Mouse (Mus musculus) megakaryocyte, embryonic 14.5 days (primary cell): ENCODE measurements at regions not wholly inside any gene's neighbourhood (a gene's known extent, or its start where the extent isn't known, plus 50 kb on each side); places are given as distances from the start of the nearest gene placed in this dataset.
"Not testable (repeated sequence)": the region's sequence is repeated elsewhere in the genome, so short reads cannot be mapped to it uniquely, and the experiment has no call there.

Experiments used
- H3K27me3 ChIP-seq: replicated peaks from 2 replicates; pipeline ENCODE3; 2012; ENCODE audit warnings: inconsistent platforms
- H3K36me3 ChIP-seq: replicated peaks from 2 replicates; pipeline ENCODE3; 2012; ENCODE audit warnings: low read length, inconsistent platforms, mixed read lengths
- H3K4me1 ChIP-seq: 2 replicates; pipeline ENCODE4 v1.6.1; 2012; ENCODE audit warnings: inconsistent platforms
- H3K4me3 ChIP-seq: replicated peaks from 2 replicates; pipeline ENCODE3; 2012; ENCODE audit warnings: moderate library complexity, mild to moderate bottlenecking, inconsistent platforms
- H3K9me3 ChIP-seq: 2 replicates; pipeline ENCODE4 v1.6.1; 2012; ENCODE audit warnings: inconsistent platforms
- FLI1 ChIP-seq: IDR thresholded peaks from 2 replicates; pipeline ENCODE4 v1.6.1; 2012; ENCODE audit warnings: low read length, inconsistent platforms, mixed read lengths
- GATA1 ChIP-seq: IDR thresholded peaks from 3 replicates; pipeline ENCODE4 v1.6.1; 2012; ENCODE audit warnings: mixed read lengths, low read length, inconsistent platforms, borderline replicate concordance

GRCm38 (mm10) chr14:74304483-74304882 is 336.2 kb upstream of the Htr2a start:
- no peaks in the 10 kb centered on the region for H3K36me3 ChIP-seq
- H3K27me3 ChIP-seq: no peaks in the 10 kb centered on the region
- H3K9me3 ChIP-seq: peaks cover under 1% of the 10 kb centered on the region
- no peak for TF ChIP-seq GATA1
- H3K4me3 ChIP-seq: no peak overlapping the region
- H3K4me1 ChIP-seq: no peaks in the 10 kb centered on the region

GRCm38 (mm10) chr14:74306717-74307307 is 333.8 kb upstream of the Htr2a start:
- H3K27me3 ChIP-seq: no peaks in the 10 kb centered on the region

GRCm38 (mm10) chr14:74309451-74309850 is 331.2 kb upstream of the Htr2a start:
- not testable (repeated sequence) for H3K4me1 ChIP-seq, H3K4me3 ChIP-seq, H3K27me3 ChIP-seq, H3K36me3 ChIP-seq, H3K9me3 ChIP-seq

More at GRCm38 (mm10) chr14:74306717-74307307, 333.8 kb upstream of the Htr2a start:
- no peaks in the 10 kb centered on the region for H3K36me3 ChIP-seq
- H3K9me3 ChIP-seq: peaks cover 7% of the 10 kb centered on the region
- TF ChIP-seq GATA1: no peak
- no peak for TF ChIP-seq FLI1
- H3K4me1 ChIP-seq: no peaks in the 10 kb centered on the region
- no peak overlapping the region for H3K4me3 ChIP-seq

- Histone ChIP-seq H3K36me3 (no peaks in the 10 kb centered on the region), H3K27me3 (no peaks in the 10 kb centered on the region), H3K9me3 (no peaks in the 10 kb centered on the region), H3K4me1 (no peaks in the 10 kb centered on the region), H3K4me3 (no peak overlapping the region)
- no peak for TF ChIP-seq GATA1
- no peak for TF ChIP-seq FLI1
These were observed 313.3 kb upstream of the Htr2a start for GRCm38 (mm10) chr14:74327291-74327690.

GRCm38 (mm10) chr14:74350751-74351150 is 289.9 kb upstream of the Htr2a start:
- TF ChIP-seq GATA1: no peak
- TF ChIP-seq FLI1: no peak
- Histone ChIP-seq H3K4me3 (no peak overlapping the region), H3K9me3 (no peaks in the 10 kb centered on the region), H3K4me1 (peaks cover 7% of the 10 kb centered on the region; the same call in 1 of the 2 replicates), H3K27me3 (peaks cover 1% of the 10 kb centered on the region), H3K36me3 (no peaks in the 10 kb centered on the region)

GRCm38 (mm10) chr14:74352286-74352685 is 288.4 kb upstream of the Htr2a start:
- no peak for TF ChIP-seq FLI1
- no peak for TF ChIP-seq GATA1
- Histone ChIP-seq H3K36me3 (no peaks in the 10 kb centered on the region), H3K4me1 (no peaks in the 10 kb centered on the region), H3K4me3 (no peak overlapping the region), H3K9me3 (no peaks in the 10 kb centered on the region), H3K27me3 (peaks cover 1% of the 10 kb centered on the region)

- Histone ChIP-seq H3K4me3 (no peak overlapping the region), H3K36me3 (no peaks in the 10 kb centered on the region), H3K9me3 (no peaks in the 10 kb centered on the region), H3K27me3 (no peaks in the 10 kb centered on the region), H3K4me1 (no peaks in the 10 kb centered on the region)
- no peak for TF ChIP-seq FLI1
- no peak for TF ChIP-seq GATA1
These were observed 281.8 kb upstream of the Htr2a start for GRCm38 (mm10) chr14:74358730-74359444.

- Histone ChIP-seq H3K27me3 (no peaks in the 10 kb centered on the region), H3K4me1 (no peaks in the 10 kb centered on the region), H3K36me3 (no peaks in the 10 kb centered on the region), H3K9me3 (no peaks in the 10 kb centered on the region), H3K4me3 (no peak overlapping the region)
- TF ChIP-seq FLI1: no peak
- TF ChIP-seq GATA1: no peak
These were observed 280.7 kb upstream of the Htr2a start for GRCm38 (mm10) chr14:74359663-74360552.

- no peaks in the 10 kb centered on the region for H3K4me1 ChIP-seq
- no peak overlapping the region for H3K4me3 ChIP-seq
- no peaks in the 10 kb centered on the region for H3K36me3 ChIP-seq
- no peaks in the 10 kb centered on the region for H3K9me3 ChIP-seq
- TF ChIP-seq GATA1 (no peak), FLI1 (no peak)
- no peaks in the 10 kb centered on the region for H3K27me3 ChIP-seq
These were observed 256.2 kb upstream of the Htr2a start for GRCm38 (mm10) chr14:74384481-74384880.

- Histone ChIP-seq H3K27me3 (peaks cover 1% of the 10 kb centered on the region), H3K4me3 (no peak overlapping the region), H3K4me1 (no peaks in the 10 kb centered on the region), H3K9me3 (no peaks in the 10 kb centered on the region), H3K36me3 (no peaks in the 10 kb centered on the region)
- no peak for TF ChIP-seq FLI1
- TF ChIP-seq GATA1: no peak
These were observed 248.2 kb upstream of the Htr2a start for GRCm38 (mm10) chr14:74392419-74392818.
